Mouse (Mus musculus) heart, postnatal 25 days (tissue): Measurements from ENCODE around the gene 4921504E06Rik. TPM values are rescaled to one million over a fixed set of nuclear protein-coding genes. Genes with fewer than 3 reads are reported as not detected.

Experiments used
- DNase-seq: peaks from one replicate; pipeline ENCODE4 v3.0.0; 2022; ENCODE audit warnings: low spot score
- intact Hi-C: fragments of 180-260 bp; cut with DNase I; formaldehyde crosslinking; loops from one replicate; pipeline ENCODE4 v1.15.1; 2025
- total RNA-seq, 2 experiments: library from RNA; stranded (reverse); gene quantifications; 2 replicates each; pipeline ENCODE4 v1.2.3; 2021

Gene 4921504E06Rik
- total RNA-seq, 2 experiments from 2014 or later: not detected

DNA sequence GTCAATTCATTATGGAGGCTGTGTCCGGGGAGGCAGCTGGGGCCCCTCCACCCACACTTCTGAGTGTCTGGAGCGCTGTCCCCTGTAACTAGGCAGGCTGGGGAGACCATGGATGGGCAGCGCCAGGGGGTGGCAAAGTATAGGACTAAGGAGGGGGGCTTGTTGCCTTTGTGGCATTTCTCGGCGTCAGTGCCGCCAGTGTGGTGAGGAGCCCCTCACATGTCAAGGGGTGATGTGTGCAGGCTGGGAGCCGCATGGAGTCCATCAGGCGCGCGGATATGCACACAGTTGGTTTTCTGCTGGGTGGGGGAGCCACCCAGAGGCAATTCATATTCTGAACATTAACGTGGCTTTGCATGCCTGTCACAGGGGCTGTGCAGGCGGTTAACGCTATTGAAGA lies 35.8 kb downstream of the 4921504E06Rik start:
- DNase-seq: no peak
- intact Hi-C loops: no loop called here

- intact Hi-C loops: no loop called here
These were observed 41.3 kb downstream of the 4921504E06Rik start for GRCm38 (mm10) chr2:19512381-19512780.

GRCm38 (mm10) chr2:19511032-19511431 lies 42.7 kb downstream of the 4921504E06Rik start:
- intact Hi-C loops: no loop called here
- DNase-seq: no peak

More at GRCm38 (mm10) chr2:19512381-19512780, 41.3 kb downstream of the 4921504E06Rik start:
- no peak for DNase-seq

- intact Hi-C loops: no loop called here
- DNase-seq: no peak
These were observed 48.0 kb downstream of the 4921504E06Rik start for GRCm38 (mm10) chr2:19505744-19506143.

DNA sequence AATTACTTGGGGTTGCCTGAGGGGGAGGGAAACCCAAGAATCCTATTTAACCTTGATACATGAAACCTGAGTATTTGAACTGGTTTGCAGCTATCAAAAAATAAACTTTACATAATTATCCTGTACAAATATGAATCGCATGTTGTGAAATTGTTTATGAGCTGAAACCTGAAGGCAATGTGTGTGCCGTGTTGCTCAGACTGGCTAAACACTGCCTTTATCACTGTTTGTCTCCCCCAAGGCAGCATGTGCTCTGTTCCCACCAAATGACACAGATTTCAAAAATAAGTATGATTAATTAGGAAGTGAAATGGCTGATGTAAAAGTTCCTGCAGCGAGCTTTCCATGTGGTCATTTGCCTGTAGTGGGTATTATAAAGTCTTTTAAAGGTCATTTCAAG lies 63.5 kb downstream of the 4921504E06Rik start:
- intact Hi-C loops: no loop called here

GRCm38 (mm10) chr2:19461940-19462339 lies 91.8 kb downstream of the 4921504E06Rik start:
- no peak for DNase-seq
- intact Hi-C loops: no loop called here

More for the DNA sequence above, 63.5 kb downstream of the 4921504E06Rik start:
- DNase-seq: no peak

- DNase-seq: no peak
- intact Hi-C loops: no loop called here
These were observed 94.9 kb downstream of the 4921504E06Rik start for GRCm38 (mm10) chr2:19458785-19459184.

GRCm38 (mm10) chr2:19455857-19456482 lies 97.7 kb downstream of the 4921504E06Rik start:
- intact Hi-C loops: no loop called here
- no peak for DNase-seq

GRCm38 (mm10) chr2:19455228-19455627 lies 98.5 kb downstream of the 4921504E06Rik start:
- intact Hi-C loops: no loop called here
- DNase-seq: no peak

GRCm38 (mm10) chr2:19452531-19453055 lies 101.1 kb downstream of the 4921504E06Rik start:
- no peak for DNase-seq
- intact Hi-C loops: no loop called here

DNA sequence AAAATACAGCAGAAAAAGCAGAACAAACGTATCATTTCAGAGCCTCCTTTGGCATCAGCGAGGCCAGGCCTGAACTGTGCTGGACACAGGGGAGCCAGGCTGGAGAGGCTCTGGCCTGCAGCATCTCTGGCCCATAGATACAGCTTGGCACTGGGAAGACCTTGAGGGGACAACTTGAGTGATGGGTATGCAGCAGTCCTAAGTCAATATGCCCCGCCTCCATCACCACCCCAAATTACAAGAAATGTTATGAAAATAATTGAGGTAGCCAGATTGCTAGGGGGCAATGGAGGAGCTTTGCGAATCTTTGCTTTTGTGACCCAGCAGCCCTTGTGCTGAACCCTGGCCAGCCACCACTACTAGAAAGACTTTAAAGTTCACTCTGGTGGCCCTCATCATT lies 104.4 kb downstream of the 4921504E06Rik start:
- intact Hi-C loops: no loop called here
- DNase-seq: no peak

GRCm38 (mm10) chr2:19448042-19448700 lies 105.5 kb downstream of the 4921504E06Rik start:
- intact Hi-C loops: no loop called here

GRCm38 (mm10) chr2:19446746-19447145 lies 107.0 kb downstream of the 4921504E06Rik start:
- no peak for DNase-seq
- intact Hi-C loops: no loop called here

More at GRCm38 (mm10) chr2:19448042-19448700, 105.5 kb downstream of the 4921504E06Rik start:
- no peak for DNase-seq

GRCm38 (mm10) chr2:19445871-19446501 lies 107.7 kb downstream of the 4921504E06Rik start:
- DNase-seq: no peak
- intact Hi-C loops: no loop called here

DNA sequence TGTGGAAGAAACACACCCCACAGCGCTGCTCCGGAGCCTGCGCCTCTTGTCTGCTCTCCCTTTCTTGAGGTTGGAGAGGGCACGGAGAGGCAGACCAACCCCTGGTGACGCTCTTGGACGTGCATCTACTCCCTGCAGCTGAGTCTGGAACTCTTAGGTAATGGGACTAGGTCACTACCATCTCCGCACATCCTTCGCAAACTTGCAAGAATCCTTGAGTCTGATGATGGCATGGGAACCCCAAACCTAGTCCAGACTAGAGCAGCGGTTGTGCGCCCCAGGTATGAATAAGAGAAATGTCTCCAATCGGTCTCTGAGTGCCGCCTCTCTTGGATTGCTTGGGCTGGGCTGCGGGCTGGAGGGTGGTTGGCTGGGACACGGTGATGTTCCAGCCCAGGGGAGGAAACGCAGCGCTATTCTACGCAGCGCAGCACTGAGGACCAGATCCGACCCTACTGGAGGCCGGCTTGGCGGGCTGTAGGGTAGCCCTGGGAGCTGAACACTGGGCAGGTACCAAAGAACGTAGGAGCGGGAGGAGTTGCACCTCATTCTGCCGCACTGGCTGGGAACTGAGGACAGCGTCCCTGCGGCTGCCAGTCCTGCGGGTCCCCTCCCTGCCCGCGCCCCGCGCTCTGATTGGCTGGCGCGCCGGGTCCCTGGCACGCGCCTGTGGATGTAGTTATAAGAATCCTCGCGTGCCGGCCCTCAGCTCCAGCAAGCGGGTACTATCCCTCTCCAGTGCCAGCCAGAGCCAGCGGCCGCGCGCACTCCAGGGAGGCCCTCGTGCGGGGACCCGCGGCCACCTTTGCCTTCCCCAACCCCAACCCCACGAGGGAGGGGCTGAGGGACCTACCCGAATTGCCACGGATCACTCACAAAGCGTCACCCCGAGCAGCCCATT lies 108.5 kb downstream of the 4921504E06Rik start, which contains the start of gene Ptf1a:
Ptf1a (plus strand) TSS at position 733 of the 901 bp plus-strand sequence.
- DNase-seq: no peak
- intact Hi-C loops: no loop called here

GRCm38 (mm10) chr2:19444346-19444745 lies 109.4 kb downstream of the 4921504E06Rik start:
- intact Hi-C loops: no loop called here
- DNase-seq: no peak

DNA sequence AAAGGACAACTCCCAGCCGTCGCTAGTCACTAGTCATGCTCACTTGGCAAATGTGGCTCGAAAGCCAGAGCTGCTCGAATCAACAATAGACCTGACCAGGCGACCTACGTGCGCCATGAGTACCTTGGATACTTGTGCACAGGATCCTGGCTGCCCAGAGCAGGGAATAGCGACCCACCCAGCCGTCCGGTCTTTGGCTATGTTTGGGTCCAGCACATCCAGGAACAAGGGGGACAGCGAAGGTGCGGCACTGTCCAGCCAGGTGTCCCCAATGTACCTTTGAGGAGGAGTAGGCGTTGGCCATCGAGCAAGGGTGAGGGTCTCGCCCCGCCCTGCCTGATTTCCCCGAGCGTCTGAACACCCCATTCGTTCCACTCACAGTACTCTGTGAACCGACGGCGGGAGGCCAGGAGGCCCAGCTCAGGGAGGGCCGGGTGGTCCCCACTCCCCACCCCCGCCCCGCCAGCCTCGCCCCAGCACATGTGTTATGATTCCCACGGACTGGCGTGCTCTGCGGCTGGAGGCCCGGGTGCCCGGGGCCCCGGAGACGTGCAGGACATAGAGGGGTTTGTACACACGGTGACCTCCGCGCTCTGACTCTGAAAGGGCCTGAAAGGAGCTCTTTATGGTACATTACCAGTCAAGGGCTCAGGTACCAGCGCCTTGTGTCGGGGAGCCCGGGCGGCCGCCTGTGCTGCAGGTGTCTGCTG lies 121.9 kb downstream of the 4921504E06Rik start:
- intact Hi-C loops: no loop called here
- no peak for DNase-seq

GRCm38 (mm10) chr2:19431186-19431585 lies 122.5 kb downstream of the 4921504E06Rik start:
- DNase-seq: no peak
- intact Hi-C loops: no loop called here

GRCm38 (mm10) chr2:19430746-19431145 lies 123.0 kb downstream of the 4921504E06Rik start:
- DNase-seq: no peak
- intact Hi-C loops: no loop called here
